Mouse (Mus musculus): ENCODE data around the gene Gnpda2.

Gnpda2 gene

GRCm38 (mm10) chr5:69591640-69592461 lies at the start of gene Gnpda2:
Gene Gnpda2 (minus strand): TSS chr5:69592340.
- DNase-seq (ENCODE audit: low spot score), result peak; percentile 86

GRCm38 (mm10) chr5:69634766-69635165 lies 42.6 kb upstream of the Gnpda2 start:
- DNase-seq (ENCODE audit: low spot score), result no peak

- DNase-seq (ENCODE audit: low spot score), result no peak
These were observed 28.8 kb upstream of the Gnpda2 start for GRCm38 (mm10) chr5:69620899-69621298.

GRCm38 (mm10) chr5:69613209-69613796 lies 21.2 kb upstream of the Gnpda2 start:
- DNase-seq (ENCODE audit: low spot score), result no peak

- DNase-seq (ENCODE audit: low spot score), result no peak
These were observed 8.9 kb upstream of the Gnpda2 start for GRCm38 (mm10) chr5:69601027-69601426.

GRCm38 (mm10) chr5:69557404-69557935 lies 34.7 kb downstream of the Gnpda2 start:
- DNase-seq (ENCODE audit: low spot score), result peak; percentile 18

GRCm38 (mm10) chr5:69556628-69557403 lies 35.3 kb downstream of the Gnpda2 start, which contains the start of gene Guf1:
Gene Guf1 (plus strand): TSS chr5:69556923.
- peak; percentile 93 for DNase-seq (ENCODE audit: low spot score)

- DNase-seq (ENCODE audit: low spot score), result no peak
These were observed 49.7 kb downstream of the Gnpda2 start, which contains the start of gene Yipf7 for GRCm38 (mm10) chr5:69542489-69542888. Gene Yipf7 (minus strand): TSS chr5:69542648.

- no peak for DNase-seq (ENCODE audit: low spot score)
These were observed 50.5 kb downstream of the Gnpda2 start for GRCm38 (mm10) chr5:69541680-69542079.

GRCm38 (mm10) chr5:69523944-69524343 lies 68.2 kb downstream of the Gnpda2 start:
- no peak for DNase-seq (ENCODE audit: low spot score)

All from yolk sac, embryonic 10.5 days (tissue).